Mouse (Mus musculus) heart, embryonic 15.5 days (tissue): ENCODE measurements around the gene Lrrc4. TPM values are rescaled to one million over a fixed set of nuclear protein-coding genes. Genes with fewer than 3 reads are reported as not detected.

ENCODE experiments used
- ATAC-seq: fragments of 200-750 bp; cut with Nextera tagmentation; replicated peaks from 2 replicates; pipeline ENCODE4 v1.8.0; 2017; ENCODE audit warnings: low read depth, moderate TSS enrichment; ENCODE audit not compliant: insufficient number of reproducible peaks, insufficient read depth, low FRiP score
- H3K27ac ChIP-seq: fragments of 300-500 bp; sonication (generic); 2 replicates; pipeline ENCODE4 v1.5.1; 2015; ENCODE audit warnings: mild to moderate bottlenecking, inconsistent platforms
- H3K27me3 ChIP-seq: fragments of 300-500 bp; sonication (generic); 2 replicates; pipeline ENCODE4 v1.6.1; 2015; ENCODE audit warnings: inconsistent platforms
- H3K36me3 ChIP-seq: fragments of 300-500 bp; sonication (generic); 2 replicates; pipeline ENCODE4 v1.6.1; 2015; ENCODE audit warnings: mild to moderate bottlenecking, inconsistent platforms
- H3K4me1 ChIP-seq: fragments of 300-500 bp; sonication (generic); replicated peaks from 2 replicates; pipeline ENCODE4 v1.6.1; 2015; ENCODE audit warnings: inconsistent platforms
- H3K4me2 ChIP-seq: fragments of 300-500 bp; sonication (generic); 2 replicates; pipeline ENCODE4 v1.6.1; 2015; ENCODE audit warnings: inconsistent platforms, mild to moderate bottlenecking, moderate library complexity
- H3K4me3 ChIP-seq: fragments of 300-500 bp; sonication (generic); 2 replicates; pipeline ENCODE4 v1.5.1; 2015; ENCODE audit warnings: mild to moderate bottlenecking, inconsistent platforms
- H3K9ac ChIP-seq: fragments of 300-500 bp; sonication (generic); 2 replicates; pipeline ENCODE4 v1.6.1; 2015; ENCODE audit warnings: mild to moderate bottlenecking, inconsistent platforms
- H3K9me3 ChIP-seq: fragments of 300-500 bp; sonication (generic); replicated peaks from 2 replicates; pipeline ENCODE4 v1.6.1; 2016; ENCODE audit warnings: inconsistent platforms
- WGBS: fragments of 180-500 bp; shearing (Covaris S2); methylation state at CpG from one replicate; pipeline ENCODE4 v1.1.7; 2015; ENCODE audit warnings: mixed read lengths; 5-methylcytosine and 5-hydroxymethylcytosine counted together
- polyA plus RNA-seq: library from polyadenylated mRNA; unstranded; fragments of >200 nt; fragmentation: Nextera tagmentation; extraction: Ambion mirVana; gene quantifications from 2 replicates; pipeline ENCODE4 v1.2.1, GENCODE M21; 2015

Lrrc4 gene
- polyA plus RNA-seq, 1 experiment from 2014 or later, result 0.30 TPM

GRCm38 (mm10) chr6:28692659-28693058, 138.9 kb downstream of the Lrrc4 start:
- Histone ChIP-seq H3K4me2 (no peak overlapping the region), H3K4me1 (no peaks in the 10 kb centered on the region), H3K9me3 (no peaks in the 10 kb centered on the region), H3K4me3 (no peak overlapping the region), H3K36me3 (no peaks in the 10 kb centered on the region), H3K9ac (no peak overlapping the region), H3K27ac (no peak overlapping the region), H3K27me3 (no peaks in the 10 kb centered on the region)
- no peak for ATAC-seq

DNA sequence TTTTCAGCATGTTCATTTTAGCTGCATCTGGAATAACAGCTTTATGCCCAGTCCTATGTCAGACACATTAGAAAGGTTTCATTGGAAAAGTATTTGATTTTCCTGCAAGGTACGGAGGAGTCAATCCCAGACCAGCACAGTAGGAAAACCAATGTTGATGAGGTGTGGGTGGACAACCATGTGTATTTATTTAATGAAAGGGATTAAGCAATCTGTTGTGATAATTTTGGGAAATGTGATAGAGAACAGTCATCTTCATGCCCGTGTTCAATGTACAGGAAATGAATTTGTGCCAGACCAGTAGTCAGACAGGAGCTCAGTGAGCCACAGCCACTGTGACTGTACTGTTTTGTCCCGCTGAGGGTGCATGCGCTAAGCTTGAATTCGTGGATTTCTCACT, 143.8 kb downstream of the Lrrc4 start:
- Histone ChIP-seq H3K27me3 (no peaks in the 10 kb centered on the region), H3K9ac (no peak overlapping the region), H3K4me2 (no peak overlapping the region), H3K9me3 (no peaks in the 10 kb centered on the region), H3K27ac (no peak overlapping the region), H3K4me3 (no peak overlapping the region), H3K36me3 (no peaks in the 10 kb centered on the region), H3K4me1 (peaks cover 8% of the 10 kb centered on the region)
- 80% methylated on average over 5 of the region's 5 CpGs for WGBS
- no peak for ATAC-seq

- Histone ChIP-seq H3K4me2 (no peak overlapping the region), H3K9me3 (no peaks in the 10 kb centered on the region), H3K4me3 (no peak overlapping the region), H3K27me3 (no peaks in the 10 kb centered on the region), H3K4me1 (peaks cover 21% of the 10 kb centered on the region), H3K27ac (no peak overlapping the region), H3K9ac (no peak overlapping the region), H3K36me3 (no peaks in the 10 kb centered on the region)
- ATAC-seq, result no peak
- 52% methylated on average over 5 of the region's 5 CpGs for WGBS
These were observed 145.8 kb downstream of the Lrrc4 start for GRCm38 (mm10) chr6:28685745-28686144.

DNA sequence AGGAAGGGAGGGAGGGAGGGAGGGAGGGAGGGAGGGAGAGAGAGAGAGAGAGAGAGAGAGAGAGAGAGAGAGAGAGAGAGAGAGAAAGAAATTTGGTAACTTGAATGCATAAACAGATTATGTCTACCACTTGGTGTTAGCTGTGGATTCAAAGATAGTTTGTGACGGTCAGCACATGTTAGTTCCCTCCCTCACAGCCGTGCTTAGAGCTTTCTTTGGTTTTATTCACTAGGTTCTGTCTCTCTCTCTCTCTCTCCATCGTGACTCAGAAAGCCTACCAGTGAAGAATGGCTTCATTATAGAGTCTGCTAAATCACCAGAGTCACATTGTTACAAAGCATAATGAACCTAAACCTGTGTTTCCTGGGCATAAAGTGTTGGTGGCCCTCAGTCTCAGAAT, 146.5 kb downstream of the Lrrc4 start:
- H3K4me1 ChIP-seq, result peaks cover 28% of the 10 kb centered on the region
- H3K9me3 ChIP-seq, result no peaks in the 10 kb centered on the region
- no peak overlapping the region for H3K4me3 ChIP-seq
- H3K4me2 ChIP-seq, result no peak overlapping the region
- no peak overlapping the region for H3K27ac ChIP-seq
- H3K27me3 ChIP-seq, result no peaks in the 10 kb centered on the region
- no peak for ATAC-seq
- WGBS, result 71% methylated on average over 3 of the region's 3 CpGs
- H3K9ac ChIP-seq, result no peak overlapping the region
- no peaks in the 10 kb centered on the region for H3K36me3 ChIP-seq

DNA sequence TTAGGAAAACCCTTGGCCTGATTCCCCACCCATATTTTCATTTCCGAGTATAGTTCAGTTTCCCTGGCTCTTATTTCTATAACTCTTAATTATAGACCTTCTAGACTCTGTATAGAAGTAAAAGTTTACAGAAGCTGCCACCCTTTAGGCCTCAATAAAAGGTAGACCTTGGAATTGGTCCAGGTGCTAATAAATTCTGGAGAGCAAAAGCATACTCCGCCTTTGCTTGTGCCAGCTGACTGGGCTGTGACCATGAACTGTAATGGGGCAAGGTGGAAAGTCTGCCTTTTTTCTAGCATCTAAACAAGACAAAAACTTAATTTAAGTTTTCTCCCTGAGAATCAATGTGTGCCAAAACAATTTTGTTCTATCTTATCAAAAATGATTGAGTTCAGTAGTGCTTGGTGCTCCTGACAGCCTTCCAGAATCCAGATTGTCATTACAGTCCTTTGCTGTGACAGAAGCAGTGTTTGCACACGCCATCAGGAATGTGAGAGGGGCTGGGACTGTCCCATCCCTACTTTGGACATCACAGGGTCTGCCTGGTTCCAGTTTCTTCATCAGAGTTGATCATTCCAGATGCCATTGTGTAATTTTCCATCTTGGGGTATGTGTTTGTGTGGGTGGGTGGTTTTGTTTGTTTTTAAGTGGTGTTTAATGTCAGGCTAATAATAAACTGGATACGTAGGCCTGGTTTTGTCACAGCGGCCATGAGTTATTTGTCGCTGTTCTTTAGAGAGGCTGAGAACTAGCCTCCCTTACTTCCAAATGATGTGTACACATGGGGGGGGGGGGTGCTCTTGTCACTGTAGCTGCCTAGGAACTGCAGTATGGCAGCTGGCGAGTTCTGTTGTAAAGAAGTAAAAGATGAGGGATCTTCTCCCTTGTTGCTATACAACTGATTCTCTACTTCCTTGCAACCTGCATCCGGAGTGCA, 149.8 kb downstream of the Lrrc4 start:
- 74% methylated on average over 8 of the region's 8 CpGs for WGBS

GRCm38 (mm10) chr6:28680537-28680936, 151.0 kb downstream of the Lrrc4 start:
- Histone ChIP-seq H3K4me2 (no peak overlapping the region), H3K27me3 (no peaks in the 10 kb centered on the region), H3K9me3 (no peaks in the 10 kb centered on the region), H3K36me3 (no peaks in the 10 kb centered on the region), H3K9ac (no peak overlapping the region), H3K4me3 (no peak overlapping the region), H3K27ac (no peak overlapping the region), H3K4me1 (peaks cover 26% of the 10 kb centered on the region)
- WGBS, result 51% methylated on average over 4 of the region's 4 CpGs
- no peak for ATAC-seq

More for the DNA sequence above, 149.8 kb downstream of the Lrrc4 start:
- H3K9me3 ChIP-seq, result no peaks in the 10 kb centered on the region
- H3K36me3 ChIP-seq, result no peaks in the 10 kb centered on the region
- H3K27me3 ChIP-seq, result no peaks in the 10 kb centered on the region
- H3K9ac ChIP-seq, result no peak overlapping the region
- peaks cover 34% of the 10 kb centered on the region for H3K4me1 ChIP-seq
- H3K4me2 ChIP-seq, result no peak overlapping the region
- H3K27ac ChIP-seq, result no peak overlapping the region
- no peak for ATAC-seq
- H3K4me3 ChIP-seq, result no peak overlapping the region

DNA sequence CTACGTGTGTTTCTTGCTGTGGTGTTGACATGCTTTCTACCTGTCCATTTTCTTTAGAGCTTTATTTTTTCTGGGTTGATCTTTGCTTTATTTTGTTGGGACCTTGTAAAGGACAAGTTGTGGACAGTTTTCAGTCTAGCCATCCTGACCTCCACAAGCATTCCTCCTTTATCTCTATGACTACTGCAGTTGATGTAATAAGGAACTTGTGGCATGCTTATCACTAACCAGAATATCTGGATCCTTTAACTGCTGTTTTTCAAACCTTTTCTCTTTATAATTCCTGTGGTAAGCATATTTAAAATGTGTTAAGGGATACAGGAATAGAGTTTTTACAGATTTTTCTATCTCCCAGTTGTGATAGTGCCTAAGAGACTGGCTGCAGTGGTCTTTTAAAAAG, 152.7 kb downstream of the Lrrc4 start:
- H3K9me3 ChIP-seq, result no peaks in the 10 kb centered on the region
- H3K4me2 ChIP-seq, result no peak overlapping the region
- 61% methylated on average over 1 of the region's 1 CpGs for WGBS
- ATAC-seq, result no peak
- H3K36me3 ChIP-seq, result no peaks in the 10 kb centered on the region
- H3K4me1 ChIP-seq, result peaks cover 26% of the 10 kb centered on the region
- no peak overlapping the region for H3K4me3 ChIP-seq
- no peak overlapping the region for H3K27ac ChIP-seq
- no peak overlapping the region for H3K9ac ChIP-seq
- H3K27me3 ChIP-seq, result no peaks in the 10 kb centered on the region

GRCm38 (mm10) chr6:28674686-28675085, 156.9 kb downstream of the Lrrc4 start:
- H3K9me3 ChIP-seq, result no peaks in the 10 kb centered on the region
- H3K9ac ChIP-seq, result no peak overlapping the region
- no peak overlapping the region for H3K27ac ChIP-seq
- WGBS, result 90% methylated on average over 1 of the region's 1 CpGs
- no peaks in the 10 kb centered on the region for H3K27me3 ChIP-seq
- peaks cover 6% of the 10 kb centered on the region; the same call in 1 of the 2 replicates for H3K4me1 ChIP-seq
- ATAC-seq, result no peak
- H3K4me2 ChIP-seq, result no peak overlapping the region
- H3K4me3 ChIP-seq, result no peak overlapping the region
- H3K36me3 ChIP-seq, result no peaks in the 10 kb centered on the region

- no peak for ATAC-seq
- Histone ChIP-seq H3K27me3 (no peaks in the 10 kb centered on the region), H3K36me3 (no peaks in the 10 kb centered on the region), H3K4me3 (no peak overlapping the region), H3K9ac (no peak overlapping the region), H3K9me3 (no peaks in the 10 kb centered on the region), H3K4me1 (no peaks in the 10 kb centered on the region), H3K4me2 (no peak overlapping the region), H3K27ac (no peak overlapping the region)
- 94% methylated on average over 1 of the region's 1 CpGs for WGBS
These were observed 159.2 kb downstream of the Lrrc4 start for GRCm38 (mm10) chr6:28672388-28672787.

DNA sequence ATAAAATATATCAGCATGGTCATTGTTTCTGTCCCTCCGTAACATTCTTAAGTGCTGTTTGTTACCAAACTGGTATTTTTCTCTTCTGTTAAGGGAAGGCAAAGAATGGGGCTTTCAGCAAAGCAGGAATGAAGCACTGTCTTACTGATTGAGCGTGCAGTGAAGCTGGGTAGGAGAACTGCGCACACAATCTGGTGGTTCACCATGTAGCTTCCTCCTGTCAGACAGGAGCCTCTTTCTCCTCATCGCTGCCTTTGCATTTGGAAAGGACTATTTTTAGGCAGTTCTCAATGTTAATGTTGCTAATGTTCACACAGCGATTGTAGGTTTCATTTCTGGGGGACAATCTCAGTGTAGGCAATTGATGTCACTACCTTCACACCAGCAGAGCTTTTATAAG, 162.3 kb downstream of the Lrrc4 start:
- Histone ChIP-seq H3K4me1 (no peaks in the 10 kb centered on the region), H3K4me2 (no peak overlapping the region), H3K36me3 (no peaks in the 10 kb centered on the region), H3K27ac (no peak overlapping the region), H3K4me3 (no peak overlapping the region), H3K27me3 (no peaks in the 10 kb centered on the region), H3K9ac (no peak overlapping the region), H3K9me3 (no peaks in the 10 kb centered on the region)
- WGBS, result 89% methylated on average over 5 of the region's 5 CpGs
- no peak for ATAC-seq

DNA sequence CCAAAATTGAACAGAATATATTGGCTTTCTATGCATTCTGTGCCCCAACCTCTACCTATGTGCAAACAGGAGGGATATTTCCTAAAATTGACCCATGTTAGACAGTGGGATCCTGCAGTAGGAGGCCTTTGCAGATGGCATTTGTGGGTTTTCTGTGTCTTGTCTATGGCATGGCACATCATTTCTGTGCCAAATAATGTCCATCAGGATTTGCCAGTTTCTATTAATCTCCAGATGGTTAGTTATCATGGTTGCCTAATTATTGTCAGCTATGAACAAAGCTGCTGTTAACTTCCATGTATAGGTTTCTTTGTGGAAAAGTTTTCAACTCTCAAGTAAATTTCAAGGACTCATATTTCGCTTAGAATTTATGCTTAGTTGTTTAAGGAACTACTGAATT, 164.0 kb downstream of the Lrrc4 start:
- no peaks in the 10 kb centered on the region for H3K27me3 ChIP-seq
- no peak overlapping the region for H3K4me2 ChIP-seq
- no peak overlapping the region for H3K27ac ChIP-seq
- no peaks in the 10 kb centered on the region for H3K36me3 ChIP-seq
- H3K4me1 ChIP-seq, result no peaks in the 10 kb centered on the region
- H3K9me3 ChIP-seq, result no peaks in the 10 kb centered on the region
- WGBS, result 96% methylated on average over 1 of the region's 1 CpGs
- H3K9ac ChIP-seq, result no peak overlapping the region
- no peak overlapping the region for H3K4me3 ChIP-seq
- no peak for ATAC-seq

DNA sequence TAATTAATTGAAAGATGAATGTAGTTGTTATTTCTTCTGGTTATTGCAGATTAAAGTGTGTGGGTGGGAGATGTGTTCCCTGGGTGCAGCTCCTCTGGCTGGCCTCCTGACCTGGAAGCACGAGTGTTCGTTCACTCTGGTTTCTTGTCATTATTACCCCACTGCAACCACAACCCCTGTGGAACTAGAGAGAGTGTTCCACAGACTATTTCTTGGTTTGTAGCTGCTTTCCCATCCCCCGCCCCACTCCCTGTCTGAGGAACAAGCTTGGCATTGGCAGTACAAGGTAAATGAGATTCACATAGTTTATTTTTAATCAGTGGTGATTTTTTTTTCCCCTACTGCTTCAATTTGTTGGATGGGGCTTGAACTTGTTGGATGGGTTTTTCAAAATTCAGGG, 166.8 kb downstream of the Lrrc4 start:
- no peaks in the 10 kb centered on the region for H3K4me1 ChIP-seq
- 85% methylated on average over 3 of the region's 3 CpGs for whole genome bisulfite sequencing
- no peak for ATAC-seq
- H3K4me2 ChIP-seq, result no peak overlapping the region
- H3K9me3 ChIP-seq, result no peaks in the 10 kb centered on the region
- H3K9ac ChIP-seq, result no peak overlapping the region
- H3K4me3 ChIP-seq, result no peak overlapping the region
- no peaks in the 10 kb centered on the region for H3K27me3 ChIP-seq
- H3K27ac ChIP-seq, result no peak overlapping the region
- no peaks in the 10 kb centered on the region; the same call in 1 of the 2 replicates for H3K36me3 ChIP-seq
